Mouse (Mus musculus): ENCODE measurements around the gene Adam15.

Gene Adam15

DNA sequence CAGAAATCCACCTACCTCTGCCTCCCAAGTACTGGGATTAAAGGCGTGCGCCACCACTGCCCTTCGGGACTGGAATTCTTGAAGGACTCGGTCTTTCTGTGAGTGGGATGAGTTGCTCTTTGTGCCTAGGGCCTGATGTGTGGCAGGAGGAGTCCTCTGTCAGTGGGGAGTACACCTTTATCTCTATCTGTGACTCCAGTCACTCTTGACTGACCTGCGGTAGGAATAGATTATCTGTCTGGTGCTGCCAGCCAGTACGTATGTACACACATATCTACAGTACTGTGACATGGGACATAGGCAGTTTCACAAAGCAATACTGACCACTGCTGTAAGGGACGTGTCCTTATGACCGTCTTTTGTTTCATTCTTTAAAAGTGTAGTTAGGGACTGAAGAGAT is 23.9 kb downstream of the Adam15 start:
- DNase-seq (ENCODE audit: low spot score in 2 of 2) = no peak

DNA sequence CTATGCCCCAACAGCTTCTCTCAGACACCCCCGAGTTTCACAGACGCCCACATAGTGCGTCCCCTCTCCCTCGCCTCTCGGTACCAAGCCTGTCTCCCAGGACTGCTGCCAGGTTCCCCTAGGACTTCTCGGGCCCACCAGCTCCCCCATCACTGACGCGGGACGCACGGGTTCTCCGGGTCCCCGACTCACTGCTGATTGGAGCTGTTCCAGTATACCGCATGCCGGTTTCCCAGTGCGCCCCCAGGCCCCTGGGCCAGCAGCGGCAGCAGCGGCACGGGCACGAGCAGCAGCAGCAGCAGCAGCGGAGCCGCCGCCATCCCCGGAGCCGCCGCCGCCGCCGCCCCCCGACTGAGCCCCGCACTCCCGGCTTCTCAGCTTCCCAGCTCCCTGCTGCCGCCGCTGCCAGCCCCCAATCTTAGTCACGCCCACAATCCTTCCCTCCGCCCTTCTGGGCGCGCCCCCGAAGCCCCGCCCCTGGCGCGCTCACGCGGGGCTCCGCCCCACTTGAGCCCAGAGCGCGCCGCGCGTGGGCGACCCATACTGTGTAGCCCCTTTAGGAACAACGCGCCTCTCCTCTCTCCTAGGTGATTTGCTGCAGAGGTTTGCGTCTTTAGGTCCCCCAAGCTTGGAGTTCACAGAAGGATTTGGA is 27.2 kb downstream of the Adam15 start, which contains the start of gene Efna3:
TSS of gene Efna3 (minus strand) at position 452 of the 652 bp plus-strand sequence.
- DNase-seq (ENCODE audit: low spot score in 2 of 2) = peak; percentile 58 to 71

DNA sequence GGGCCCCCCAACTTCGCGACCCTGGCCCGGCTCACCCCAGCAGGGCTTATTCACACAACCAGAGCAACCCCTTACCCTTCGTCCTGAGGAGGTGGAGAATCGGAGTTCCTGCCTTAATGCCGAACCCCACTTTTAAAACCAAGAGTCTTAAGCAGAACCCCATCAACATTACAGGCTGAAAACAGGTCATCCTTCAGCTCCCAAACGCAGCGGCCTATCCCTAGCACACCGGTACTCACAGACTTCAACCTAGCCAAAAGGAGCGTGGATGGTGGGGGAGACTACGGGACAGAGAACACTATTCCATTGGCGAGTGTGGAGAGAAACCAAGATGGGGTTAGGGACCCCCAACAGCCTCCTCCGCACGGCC is 27.7 kb downstream of the Adam15 start:
- DNase-seq (ENCODE audit: low spot score in 2 of 2) = no peak

DNA sequence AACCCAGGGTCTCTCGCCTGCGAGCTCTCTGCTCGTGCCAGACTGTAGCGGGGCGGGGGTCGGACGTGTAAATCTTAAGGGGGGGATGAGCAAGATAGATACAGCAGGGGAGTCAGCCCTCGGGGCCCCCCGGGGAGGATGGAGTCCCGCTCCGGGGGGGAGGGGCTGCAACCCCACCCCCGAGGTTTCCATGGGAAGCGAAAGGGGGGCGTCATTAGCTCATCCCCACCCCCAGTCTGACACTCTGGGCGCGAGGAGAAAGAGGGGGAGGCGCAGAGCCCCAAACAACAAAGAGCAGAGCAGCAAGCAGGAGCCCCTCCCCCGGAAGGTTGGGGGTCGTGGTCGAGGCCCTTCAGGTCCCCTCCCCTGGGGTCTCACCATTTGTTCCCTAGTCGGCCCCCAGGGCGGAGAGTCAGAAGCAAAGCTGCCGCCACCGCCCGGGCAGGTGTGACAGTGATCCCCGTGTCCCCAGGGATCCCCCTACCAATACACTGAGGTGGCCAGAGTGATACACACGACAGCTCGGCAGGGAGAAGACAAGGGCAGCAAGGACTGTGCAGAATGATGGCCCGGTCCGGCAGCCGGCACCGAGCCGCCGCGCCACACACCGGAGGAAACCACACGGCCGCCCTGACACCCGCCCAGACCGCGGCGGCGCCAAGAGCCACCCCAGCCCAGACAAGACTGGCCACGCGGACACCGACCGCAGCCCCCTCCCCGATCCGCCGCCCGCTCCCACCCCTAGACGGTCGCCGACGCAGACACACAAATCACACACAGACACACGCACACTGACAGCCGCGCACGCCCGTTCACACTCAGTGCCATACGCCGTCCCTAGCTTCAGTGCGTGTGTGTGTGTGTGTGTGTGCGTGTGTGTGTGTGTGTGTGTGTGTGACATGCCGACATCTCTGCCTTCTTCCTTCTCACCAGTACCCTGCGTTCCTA is 28.3 kb downstream of the Adam15 start:
- no peak for DNase-seq (ENCODE audit: low spot score in 2 of 2)

- no peak for DNase-seq (ENCODE audit: low spot score in 2 of 2)
Observed at GRCm38 (mm10) chr3:89320581-89321182, 29.1 kb downstream of the Adam15 start.

DNA sequence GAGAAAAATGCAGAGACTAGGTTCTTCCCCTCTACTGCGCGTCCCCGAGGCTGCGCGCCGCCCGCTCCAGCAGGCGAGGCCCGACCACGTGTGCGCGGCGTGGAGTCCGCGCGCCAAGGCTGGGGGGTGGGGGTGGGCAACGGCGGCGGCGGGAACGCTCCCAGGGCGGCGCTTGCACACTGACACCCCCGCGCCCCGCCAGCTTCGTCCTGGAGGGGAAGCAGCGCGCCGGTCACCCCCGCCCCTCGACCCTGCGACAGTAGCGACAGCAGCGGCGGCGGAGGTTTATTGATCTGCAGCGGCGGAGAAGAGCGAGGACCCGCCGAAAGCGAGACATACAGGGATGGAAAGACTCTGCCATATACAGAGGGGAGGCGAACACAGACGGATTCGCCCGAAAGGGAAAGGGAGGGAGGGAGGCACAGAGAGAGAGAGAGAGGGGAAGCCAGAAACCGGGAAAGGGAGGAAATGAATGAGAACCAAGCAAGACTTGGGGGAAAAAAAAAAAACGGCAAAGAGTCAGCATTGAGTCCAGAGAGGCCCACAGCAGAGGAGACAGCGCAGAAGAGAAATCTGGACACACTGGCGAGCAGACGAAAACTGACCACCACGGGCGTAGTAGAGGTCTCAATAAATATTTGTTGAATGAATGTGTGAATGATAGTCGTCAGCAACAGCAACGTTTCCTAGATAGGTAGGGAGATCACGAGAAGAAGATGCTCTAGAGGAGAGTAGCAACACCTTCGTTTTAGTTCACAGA is 30.0 kb downstream of the Adam15 start:
- DNase-seq (ENCODE audit: low spot score in 2 of 2) = no peak

DNA sequence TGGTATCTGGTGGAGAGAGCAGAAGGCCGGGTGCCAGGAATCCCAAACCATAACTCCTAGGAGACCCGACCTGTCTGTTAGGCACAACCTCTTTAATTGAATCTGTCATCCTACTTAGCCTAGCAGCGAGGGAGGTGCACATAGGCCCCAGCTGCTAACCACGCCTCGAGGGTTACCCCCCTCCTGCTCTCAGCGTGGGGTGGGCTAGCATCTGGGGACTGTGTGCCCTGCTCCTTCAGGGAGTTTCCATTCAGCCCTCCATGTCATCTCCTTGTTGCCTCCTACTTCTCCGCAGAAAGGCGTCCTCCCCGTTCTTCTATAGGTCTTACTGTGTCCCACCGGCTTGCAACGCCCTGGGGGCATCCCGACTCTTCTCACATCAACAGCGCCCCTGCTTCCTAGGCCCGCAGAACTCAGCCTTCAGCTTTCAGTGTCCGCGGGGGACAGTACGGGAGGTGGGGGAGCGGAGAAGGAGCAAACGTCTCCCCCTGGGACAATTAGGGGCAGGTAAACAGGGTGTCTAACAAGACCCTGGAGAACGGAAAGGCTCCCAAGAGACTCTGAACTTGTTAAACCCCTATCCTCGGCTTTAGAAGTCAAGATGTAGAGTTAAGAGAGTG is 30.7 kb downstream of the Adam15 start:
- no peak for DNase-seq (ENCODE audit: low spot score in 2 of 2)

- DNase-seq (ENCODE audit: low spot score in 2 of 2) = no peak
Observed at GRCm38 (mm10) chr3:89318316-89318715, 31.5 kb downstream of the Adam15 start.

DNA sequence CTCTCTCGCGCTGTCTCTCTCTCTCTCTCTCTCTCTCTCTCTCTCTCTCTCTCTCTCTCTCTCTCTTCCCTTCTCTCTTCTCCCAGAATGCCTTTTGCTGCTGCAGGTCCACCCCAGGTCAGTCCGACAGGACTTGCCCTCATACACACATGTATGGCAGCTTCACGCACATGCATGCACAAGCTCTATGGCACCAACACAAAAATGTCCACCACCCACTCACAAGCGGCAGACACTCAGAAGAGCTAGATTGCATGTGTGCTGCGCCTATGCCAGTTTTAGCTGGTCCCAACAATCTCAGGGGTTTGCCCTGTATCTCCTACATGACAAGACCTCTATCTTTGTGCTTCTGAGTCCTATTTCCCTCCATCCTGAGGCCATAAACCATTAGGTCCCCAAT is 32.5 kb downstream of the Adam15 start:
- no peak for DNase-seq (ENCODE audit: low spot score in 2 of 2)

DNA sequence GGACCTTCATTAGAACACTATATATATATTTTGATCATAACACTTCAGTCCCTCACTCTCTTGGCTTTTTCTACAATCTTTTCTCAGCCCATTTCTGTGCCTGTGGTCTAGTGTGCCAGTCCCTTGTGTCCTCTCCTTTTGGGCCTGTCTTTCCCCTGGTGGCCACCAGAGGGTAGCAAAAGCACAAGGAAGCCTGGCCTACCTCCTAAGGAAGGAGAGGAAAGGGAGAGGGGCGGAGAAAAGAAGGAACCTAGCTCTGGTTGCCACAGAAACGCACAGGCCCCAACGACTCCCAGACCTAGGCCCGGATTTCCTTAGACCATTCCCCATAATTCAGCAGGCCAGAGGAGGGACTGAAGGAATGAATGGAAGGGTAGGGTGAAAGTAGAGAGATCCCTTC is 33.0 kb downstream of the Adam15 start:
- DNase-seq (ENCODE audit: low spot score in 2 of 2) = peak; percentile 76 to 84

- DNase-seq (ENCODE audit: low spot score in 2 of 2) = no peak
Observed at GRCm38 (mm10) chr3:89315930-89316831, 33.6 kb downstream of the Adam15 start.

DNA sequence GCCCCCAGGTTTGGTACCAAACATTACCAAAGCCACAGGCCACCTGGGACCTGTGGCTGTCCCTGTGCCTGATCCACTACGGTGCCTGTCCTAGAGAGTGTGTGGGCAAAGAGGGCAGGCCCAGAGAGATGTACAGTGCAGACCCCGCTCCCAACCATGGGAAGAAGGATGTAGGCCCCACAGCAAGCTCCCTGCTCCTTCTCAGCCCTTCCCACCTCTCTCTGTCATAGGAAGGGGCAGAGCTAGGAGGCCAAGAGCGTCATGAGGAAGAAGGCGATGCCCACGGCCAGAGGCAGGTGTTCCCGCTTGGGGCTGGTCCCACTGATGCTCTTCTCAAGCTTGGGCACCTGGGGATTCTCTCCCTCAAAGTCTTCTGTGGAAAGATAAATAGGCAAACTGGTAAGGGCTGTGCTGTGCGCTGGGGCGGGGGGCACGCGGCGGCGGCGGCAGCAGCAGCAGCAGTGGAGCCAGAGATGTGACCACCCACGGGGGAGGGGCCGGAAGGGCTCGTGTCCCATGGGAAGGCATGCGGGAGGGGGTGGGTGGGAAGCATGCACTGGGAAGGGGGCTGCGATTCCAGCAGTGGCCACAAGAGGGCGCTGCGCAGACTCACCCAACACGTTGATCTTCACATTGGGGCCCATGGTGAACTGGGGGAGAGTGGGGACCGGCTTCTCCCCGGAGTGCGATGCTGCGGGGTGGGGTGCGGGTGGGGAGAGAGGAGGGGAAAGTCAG is 34.4 kb downstream of the Adam15 start:
- peak; percentile 54 to 71 for DNase-seq (ENCODE audit: low spot score in 2 of 2)

- DNase-seq (ENCODE audit: low spot score in 2 of 2) = no peak
Observed at GRCm38 (mm10) chr3:89314791-89315190, 35.0 kb downstream of the Adam15 start.

DNA sequence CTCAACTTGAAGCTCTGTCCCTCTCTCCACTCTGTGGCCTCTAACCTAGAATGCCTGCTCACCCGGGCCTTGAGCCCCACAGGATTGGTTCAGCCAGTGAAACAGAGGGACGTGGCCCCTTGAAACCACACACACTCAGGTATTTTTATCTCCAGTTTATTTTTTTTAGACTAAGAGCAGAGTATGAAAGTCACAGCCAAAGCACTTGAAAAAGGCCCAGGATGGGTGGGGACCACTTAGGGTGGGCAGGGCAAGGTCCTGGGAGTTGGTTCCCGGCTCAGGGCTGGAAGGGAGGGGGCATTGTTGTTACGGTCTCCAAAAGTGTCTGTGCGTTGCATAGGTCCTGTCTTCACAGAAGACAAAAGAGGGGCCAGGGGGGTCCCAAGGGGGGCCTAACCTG is 35.5 kb downstream of the Adam15 start:
- no peak for DNase-seq (ENCODE audit: low spot score in 2 of 2)

- DNase-seq (ENCODE audit: low spot score in 2 of 2) = peak; percentile 43 to 69
Observed at GRCm38 (mm10) chr3:89308089-89308488, 41.7 kb downstream of the Adam15 start.

DNA sequence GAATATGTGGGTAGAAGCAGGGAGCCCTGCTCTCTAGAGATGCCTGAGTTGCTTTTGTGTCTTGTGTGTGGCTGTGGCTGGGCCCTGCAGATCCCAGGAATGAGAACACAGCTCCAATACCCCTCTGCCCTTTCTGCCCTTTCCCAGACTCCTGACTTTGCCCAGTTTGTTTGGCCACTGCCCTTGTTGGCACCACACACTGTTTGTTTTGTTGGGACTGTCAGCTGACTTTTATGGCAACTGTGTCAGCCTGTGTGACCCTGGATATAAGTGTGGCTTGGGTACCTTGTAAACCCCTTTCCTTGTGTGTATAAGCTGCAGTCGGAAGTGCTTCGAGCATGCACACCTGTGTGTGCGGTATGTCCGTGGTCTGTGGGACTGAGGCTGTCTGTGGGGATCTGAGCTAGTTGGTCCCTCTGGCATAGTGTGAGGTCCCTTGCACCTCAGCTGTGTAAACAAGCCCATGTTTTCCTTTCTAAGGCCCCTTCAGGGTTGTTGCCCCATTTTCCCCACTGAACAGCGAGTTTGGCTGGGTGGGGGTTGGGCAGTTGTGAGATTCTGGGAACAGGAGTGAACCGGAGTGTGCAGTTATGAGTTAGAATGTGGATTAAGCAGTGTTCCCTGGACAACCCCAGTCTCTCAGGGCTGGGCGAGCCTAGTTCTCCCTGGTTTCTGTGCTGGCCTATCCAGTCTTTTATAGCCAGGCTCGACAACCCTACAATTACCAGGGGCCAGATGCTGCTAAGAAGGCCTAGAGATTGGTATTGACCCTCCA is 44.1 kb downstream of the Adam15 start:
- DNase-seq (ENCODE audit: low spot score in 2 of 2) = no peak

DNA sequence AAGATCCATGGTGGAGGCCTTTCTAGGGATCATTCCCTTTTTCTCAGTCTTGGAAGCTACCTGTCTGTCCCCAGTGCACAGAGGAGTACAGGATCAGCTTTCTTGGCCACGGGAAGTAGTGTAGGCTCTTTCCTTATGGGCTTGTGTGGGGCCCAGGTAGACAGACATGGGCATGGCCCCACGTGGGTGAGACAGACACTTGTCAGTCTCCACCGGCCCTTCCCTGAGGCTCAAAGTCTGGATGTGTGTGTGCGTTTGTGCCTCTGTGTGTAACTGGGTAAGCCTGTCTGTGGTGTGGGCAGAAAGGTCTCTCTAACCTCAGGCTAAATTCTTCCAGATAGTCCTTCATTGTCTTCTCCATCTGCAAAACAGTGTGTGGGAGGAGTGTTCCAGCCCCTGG is 44.7 kb downstream of the Adam15 start:
- DNase-seq (ENCODE audit: low spot score in 2 of 2) = no peak

- DNase-seq (ENCODE audit: low spot score in 2 of 2) = no peak
Observed at GRCm38 (mm10) chr3:89304440-89304839, 45.4 kb downstream of the Adam15 start.

- no peak for DNase-seq (ENCODE audit: low spot score in 2 of 2)
Observed at GRCm38 (mm10) chr3:89300514-89300913, 49.3 kb downstream of the Adam15 start.
